Mouse (Mus musculus): Measurements from ENCODE around the gene Sh2d3c.
A peak's percentile ranks its signal among the peaks of the same experiment; 100 is the strongest.

The Sh2d3c gene

GRCm38 (mm10) chr2:32724832-32725790 lies 4.3 kb downstream of the Sh2d3c start:
- DNase-seq (ENCODE audit: low spot score): no peak

GRCm38 (mm10) chr2:32727435-32727834 lies 6.6 kb downstream of the Sh2d3c start:
- DNase-seq (ENCODE audit: low spot score): peak; percentile 87

GRCm38 (mm10) chr2:32728463-32728862 lies 7.6 kb downstream of the Sh2d3c start:
- DNase-seq (ENCODE audit: low spot score): no peak

GRCm38 (mm10) chr2:32729547-32729946 lies 8.7 kb downstream of the Sh2d3c start:
- no peak for DNase-seq (ENCODE audit: low spot score)

GRCm38 (mm10) chr2:32730854-32731253 lies 10.0 kb downstream of the Sh2d3c start:
- DNase-seq (ENCODE audit: low spot score): no peak

- no peak for DNase-seq (ENCODE audit: low spot score)
These were observed 11.1 kb downstream of the Sh2d3c start for GRCm38 (mm10) chr2:32731911-32732310.

GRCm38 (mm10) chr2:32732695-32733094 lies 11.8 kb downstream of the Sh2d3c start:
- no peak for DNase-seq (ENCODE audit: low spot score)

- no peak for DNase-seq (ENCODE audit: low spot score)
These were observed 13.6 kb downstream of the Sh2d3c start for GRCm38 (mm10) chr2:32734480-32734879.

- no peak for DNase-seq (ENCODE audit: low spot score)
These were observed 14.1 kb downstream of the Sh2d3c start for GRCm38 (mm10) chr2:32734933-32735332.

GRCm38 (mm10) chr2:32736306-32736829 lies 15.5 kb downstream of the Sh2d3c start:
- DNase-seq (ENCODE audit: low spot score): no peak

- no peak for DNase-seq (ENCODE audit: low spot score)
These were observed 16.2 kb downstream of the Sh2d3c start for GRCm38 (mm10) chr2:32737008-32737407.

GRCm38 (mm10) chr2:32739311-32739710 lies 18.5 kb downstream of the Sh2d3c start:
- DNase-seq (ENCODE audit: low spot score): no peak

GRCm38 (mm10) chr2:32740916-32741272 lies 20.0 kb downstream of the Sh2d3c start, which contains the start of gene 6330409D20Rik:
TSS of gene 6330409D20Rik (minus strand) at chr2:32741016.
- no peak for DNase-seq (ENCODE audit: low spot score)

GRCm38 (mm10) chr2:32741273-32742172 lies 20.7 kb downstream of the Sh2d3c start:
- peak; percentile 48 for DNase-seq (ENCODE audit: low spot score)

GRCm38 (mm10) chr2:32742173-32742531 lies 21.3 kb downstream of the Sh2d3c start:
- no peak for DNase-seq (ENCODE audit: low spot score)

- no peak for DNase-seq (ENCODE audit: low spot score)
These were observed 23.6 kb downstream of the Sh2d3c start for GRCm38 (mm10) chr2:32744272-32744982.

GRCm38 (mm10) chr2:32749082-32749481 lies 28.2 kb downstream of the Sh2d3c start:
- no peak for DNase-seq (ENCODE audit: low spot score)

- no peak for DNase-seq (ENCODE audit: low spot score)
These were observed 29.3 kb downstream of the Sh2d3c start for GRCm38 (mm10) chr2:32750199-32750598.

GRCm38 (mm10) chr2:32750887-32751664 lies 30.2 kb downstream of the Sh2d3c start:
- peak; percentile 73 for DNase-seq (ENCODE audit: low spot score)

GRCm38 (mm10) chr2:32751665-32752033 lies 30.8 kb downstream of the Sh2d3c start:
- DNase-seq (ENCODE audit: low spot score): no peak

GRCm38 (mm10) chr2:32752181-32752580 lies 31.3 kb downstream of the Sh2d3c start:
- DNase-seq (ENCODE audit: low spot score): no peak

Measured in ovary, postnatal 36 days (tissue).